Mouse (Mus musculus) cerebellum, adult 2 months (tissue): ENCODE measurements around the gene Ccdc173.

Experiments
- CTCF ChIP-seq: fragments of 200-500 bp; IDR thresholded peaks from 2 replicates; pipeline ENCODE4 v1.5.1; 2011; ENCODE audit warnings: low read depth, mild to moderate bottlenecking, control low read depth, low read length, moderate library complexity, borderline replicate concordance; ENCODE audit not compliant: insufficient read depth
- POLR2A ChIP-seq: fragments of 200-500 bp; IDR thresholded peaks from 2 replicates; pipeline ENCODE4 v1.6.1; 2011; ENCODE audit warnings: low read length, control low read depth, borderline replicate concordance; ENCODE audit not compliant: insufficient read depth

DNA sequence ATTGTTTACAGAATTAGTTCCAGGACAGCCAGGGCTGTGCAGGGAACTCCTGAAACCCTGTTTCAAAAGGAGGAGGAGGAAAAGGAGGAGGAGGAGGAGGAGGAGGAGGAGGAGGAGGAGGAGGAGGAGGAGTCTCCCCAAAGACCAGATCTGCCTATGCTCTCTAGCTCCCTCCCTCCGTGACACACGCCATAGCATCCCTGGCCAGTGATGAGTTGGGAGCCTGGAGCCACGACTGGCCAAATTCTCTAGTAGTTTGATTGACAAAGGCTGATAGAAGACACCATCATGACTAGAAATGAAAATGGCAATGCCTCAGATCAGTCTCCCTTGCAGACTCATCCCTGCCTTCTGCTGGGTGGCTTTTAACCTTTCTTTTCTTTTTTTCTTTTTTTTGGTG lies 48.6 kb upstream of the Ccdc173 start:
- TF ChIP-seq CTCF (peak; percentile 42; the same call in 1 of the 2 replicates), POLR2A (no peak)
